Mouse (Mus musculus): Measurements from ENCODE around the gene Arhgap25.

Gene Arhgap25

DNA sequence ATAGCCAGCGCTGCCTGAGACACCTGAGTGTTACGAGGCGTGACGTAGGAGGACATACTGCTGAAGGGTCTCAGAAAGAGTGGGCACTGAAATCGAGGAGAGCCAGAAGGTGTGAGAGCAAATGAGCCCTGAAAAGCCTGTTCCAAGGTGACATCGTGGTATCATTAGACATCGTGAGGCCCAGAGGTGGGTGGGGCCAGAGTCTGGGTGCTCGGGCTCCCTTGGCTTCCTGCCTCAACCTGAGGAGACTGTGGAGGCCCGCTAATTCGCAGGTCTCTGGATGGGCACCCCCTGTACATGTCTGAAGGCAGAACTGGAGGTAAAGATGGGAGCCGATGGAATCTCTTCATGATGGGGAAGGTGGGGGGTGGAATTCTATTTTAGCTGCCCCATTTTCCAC is 13.2 kb downstream of the Arhgap25 start:
- Histone ChIP-seq H3K9me3 (ENCODE audit: low read length) (peaks cover 9% of the 10 kb centered on the region), H3K27me3 (ENCODE audit: insufficient read depth, low read length) (peaks cover 18% of the 10 kb centered on the region), H3K4me3 (replicated peaks; ENCODE audit: low read length) (no peak overlapping the region), H3K36me3 (ENCODE audit: insufficient read depth, low read length) (no peaks in the 10 kb centered on the region), H3K4me1 (replicated peaks; ENCODE audit: low read depth, low read length) (peaks cover 15% of the 10 kb centered on the region; the same call in 1 of the 2 replicates)
- TF ChIP-seq POU5F1 (IDR thresholded peaks at IDR 0.05; ENCODE audit: borderline replicate concordance, low read length) (no peak), NANOG (IDR thresholded peaks at IDR 0.05; ENCODE audit: borderline replicate concordance, low read length) (no peak), CTCF (conservative IDR thresholded peaks at IDR 0.05; ENCODE audit: low read length) (no peak)

DNA sequence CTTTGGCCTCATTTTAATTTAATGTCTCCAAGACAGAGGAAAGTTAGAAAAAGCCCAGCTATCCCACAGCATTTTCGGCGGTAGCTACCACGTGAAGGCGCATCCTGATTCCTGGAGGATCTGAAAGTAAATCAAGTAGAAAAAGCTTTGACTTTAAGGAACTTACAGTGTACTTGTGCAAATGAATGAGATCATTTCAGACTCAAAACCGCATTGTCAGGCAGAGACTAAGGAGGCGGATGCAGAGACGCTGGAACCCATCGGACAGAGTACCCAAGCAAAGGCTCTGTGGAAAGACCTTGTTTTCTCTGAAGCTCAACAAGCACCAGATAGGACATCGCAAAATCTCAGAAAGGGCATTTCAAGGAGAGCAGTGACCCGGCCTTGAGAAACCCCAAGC is 14.4 kb downstream of the Arhgap25 start:
- Histone ChIP-seq H3K9me3 (ENCODE audit: low read length) (peaks cover 9% of the 10 kb centered on the region), H3K4me1 (replicated peaks; ENCODE audit: low read depth, low read length) (peaks cover 5% of the 10 kb centered on the region; the same call in 1 of the 2 replicates), H3K27me3 (ENCODE audit: insufficient read depth, low read length) (peaks cover 22% of the 10 kb centered on the region), H3K36me3 (ENCODE audit: insufficient read depth, low read length) (no peaks in the 10 kb centered on the region), H3K4me3 (replicated peaks; ENCODE audit: low read length) (no peak overlapping the region)
- TF ChIP-seq NANOG (IDR thresholded peaks at IDR 0.05; ENCODE audit: borderline replicate concordance, low read length) (no peak), POU5F1 (IDR thresholded peaks at IDR 0.05; ENCODE audit: borderline replicate concordance, low read length) (no peak), CTCF (conservative IDR thresholded peaks at IDR 0.05; ENCODE audit: low read length) (no peak)

DNA sequence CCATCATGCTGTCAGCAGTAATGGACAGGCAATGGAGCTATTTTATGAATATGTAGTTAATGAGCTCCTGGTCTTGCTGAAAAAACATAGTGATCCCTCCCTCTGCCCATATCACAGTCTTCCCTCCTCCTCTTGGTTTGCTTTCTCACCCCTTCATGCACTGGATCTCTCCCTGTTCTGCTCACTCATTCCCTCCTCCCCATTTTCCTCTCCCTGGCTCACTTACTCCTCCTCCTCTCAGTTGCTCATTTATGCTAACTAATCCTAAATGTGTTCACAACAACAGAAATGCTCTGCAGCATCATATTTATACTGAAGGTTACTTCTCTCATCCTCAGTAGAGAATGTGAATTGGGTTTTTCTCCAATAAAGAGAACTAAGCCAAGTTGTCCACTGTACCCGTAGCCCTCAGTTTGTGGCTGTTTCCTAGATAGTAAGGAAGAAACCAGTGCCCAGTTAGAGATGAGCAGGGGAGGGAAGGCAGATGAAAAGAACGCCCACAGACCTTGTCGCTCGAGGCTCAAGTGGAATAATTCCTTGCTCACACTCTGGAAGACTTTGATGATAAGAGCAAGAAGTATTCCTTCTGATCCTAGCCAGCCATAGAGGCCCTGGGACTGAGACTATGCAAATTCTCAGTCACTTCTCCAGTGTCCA is 15.2 kb downstream of the Arhgap25 start:
- Histone ChIP-seq H3K4me1 (replicated peaks; ENCODE audit: low read depth, low read length) (0 out of 2 replicates have a peak, but pooled peaks cover 3% of the 10 kb centered on the region), H3K27me3 (ENCODE audit: insufficient read depth, low read length) (peaks cover 22% of the 10 kb centered on the region), H3K36me3 (ENCODE audit: insufficient read depth, low read length) (no peaks in the 10 kb centered on the region), H3K9me3 (ENCODE audit: low read length) (peaks cover 9% of the 10 kb centered on the region), H3K4me3 (replicated peaks; ENCODE audit: low read length) (no peak overlapping the region)
- TF ChIP-seq NANOG (IDR thresholded peaks at IDR 0.05; ENCODE audit: borderline replicate concordance, low read length) (no peak), CTCF (conservative IDR thresholded peaks at IDR 0.05; ENCODE audit: low read length) (no peak), POU5F1 (IDR thresholded peaks at IDR 0.05; ENCODE audit: borderline replicate concordance, low read length) (no peak)

DNA sequence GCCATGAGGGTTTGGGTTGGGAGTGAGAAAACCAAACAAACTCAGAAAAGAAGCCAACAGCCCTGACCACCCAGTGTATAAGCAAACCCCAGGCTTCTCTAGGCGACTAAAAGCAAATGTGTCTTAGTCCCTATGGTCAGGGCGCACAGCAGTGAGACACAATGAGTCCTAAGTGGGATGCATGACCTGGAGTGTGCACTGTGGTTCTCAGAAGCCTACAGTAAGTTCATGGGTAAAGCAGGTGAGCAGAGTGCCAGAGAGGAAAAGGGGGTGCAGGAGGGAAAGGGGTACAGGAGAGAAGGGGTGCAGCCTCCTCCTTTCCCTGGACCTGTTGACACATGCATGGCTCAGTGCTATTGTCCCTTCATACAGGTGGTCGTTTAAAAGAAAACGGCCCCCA is 18.7 kb downstream of the Arhgap25 start:
- no peaks in the 10 kb centered on the region for H3K36me3 ChIP-seq (ENCODE audit: insufficient read depth, low read length)
- peaks cover 9% of the 10 kb centered on the region for H3K9me3 ChIP-seq (ENCODE audit: low read length)
- TF ChIP-seq NANOG (IDR thresholded peaks at IDR 0.05; ENCODE audit: borderline replicate concordance, low read length) (no peak), CTCF (conservative IDR thresholded peaks at IDR 0.05; ENCODE audit: low read length) (no peak), POU5F1 (IDR thresholded peaks at IDR 0.05; ENCODE audit: borderline replicate concordance, low read length) (no peak)
- peaks cover 15% of the 10 kb centered on the region for H3K27me3 ChIP-seq (ENCODE audit: insufficient read depth, low read length)
- no peaks in the 10 kb centered on the region for H3K4me1 ChIP-seq (replicated peaks; ENCODE audit: low read depth, low read length)
- no peak overlapping the region for H3K4me3 ChIP-seq (replicated peaks; ENCODE audit: low read length)

DNA sequence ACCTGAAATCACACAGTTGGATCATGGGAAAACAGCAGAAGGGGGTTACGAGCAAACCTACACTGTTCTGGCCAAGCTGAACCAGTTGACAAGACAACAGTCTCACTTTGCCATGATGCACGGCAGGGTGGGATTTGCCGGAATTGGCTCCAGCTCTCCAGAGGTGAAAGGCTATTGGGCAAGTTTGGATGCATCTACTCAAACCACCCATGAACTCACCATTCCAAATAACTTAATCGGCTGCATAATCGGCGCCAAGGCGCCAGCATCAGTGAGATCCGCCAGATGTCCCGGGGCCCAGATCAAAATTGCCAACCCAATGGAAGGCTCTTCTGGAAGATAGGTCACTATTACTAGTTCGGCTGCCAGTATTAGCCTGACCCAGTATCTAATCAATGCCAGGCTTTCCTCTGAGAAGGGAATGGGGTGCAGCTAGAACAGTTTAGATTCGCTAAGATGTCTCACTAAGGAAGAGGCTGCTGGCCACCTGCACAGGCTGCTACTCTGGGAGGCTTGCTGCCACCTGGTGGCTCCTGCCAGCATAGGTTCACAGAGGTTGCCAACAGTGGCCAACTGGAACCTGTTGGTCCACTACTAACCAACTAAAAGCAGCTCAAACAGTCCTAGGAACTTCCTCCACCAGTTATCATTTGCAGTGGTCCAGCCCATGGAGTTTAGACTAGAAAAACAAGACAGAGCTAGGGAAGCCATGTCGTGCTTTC is 19.9 kb downstream of the Arhgap25 start:
- H3K36me3 ChIP-seq (ENCODE audit: insufficient read depth, low read length): no peaks in the 10 kb centered on the region
- peaks cover 12% of the 10 kb centered on the region; the same call in 1 of the 2 replicates for H3K27me3 ChIP-seq (ENCODE audit: insufficient read depth, low read length)
- peaks cover 9% of the 10 kb centered on the region for H3K9me3 ChIP-seq (ENCODE audit: low read length)
- TF ChIP-seq POU5F1 (IDR thresholded peaks at IDR 0.05; ENCODE audit: borderline replicate concordance, low read length) (no peak), CTCF (conservative IDR thresholded peaks at IDR 0.05; ENCODE audit: low read length) (peak; percentile 85)
- no peaks in the 10 kb centered on the region for H3K4me1 ChIP-seq (replicated peaks; ENCODE audit: low read depth, low read length)
- H3K4me3 ChIP-seq (replicated peaks; ENCODE audit: low read length): peak overlapping the region; percentile 65

DNA sequence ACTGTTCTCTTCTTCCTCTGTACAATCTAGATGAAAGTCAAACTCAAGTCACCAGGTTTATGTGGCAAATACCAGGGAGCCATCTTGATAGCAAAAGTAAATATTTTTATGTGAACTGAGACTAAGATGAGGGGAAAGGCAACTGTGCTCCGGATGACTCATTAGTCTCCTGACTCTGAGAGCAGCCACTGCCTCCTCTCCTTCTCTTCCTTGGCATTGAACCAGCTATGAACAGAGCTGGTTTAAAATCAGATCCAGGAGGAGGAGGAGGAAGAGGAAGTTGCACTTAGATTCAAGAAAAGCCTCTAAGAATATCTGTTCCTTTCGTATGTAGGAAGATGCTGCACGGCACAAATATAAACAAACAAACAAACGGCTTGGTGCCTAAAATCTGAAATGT is 22.1 kb downstream of the Arhgap25 start:
- TF ChIP-seq CTCF (conservative IDR thresholded peaks at IDR 0.05; ENCODE audit: low read length) (no peak), POU5F1 (IDR thresholded peaks at IDR 0.05; ENCODE audit: borderline replicate concordance, low read length) (no peak), NANOG (IDR thresholded peaks at IDR 0.05; ENCODE audit: borderline replicate concordance, low read length) (no peak)
- Histone ChIP-seq H3K4me3 (replicated peaks; ENCODE audit: low read length) (no peak overlapping the region), H3K27me3 (ENCODE audit: insufficient read depth, low read length) (peaks cover 4% of the 10 kb centered on the region; the same call in 1 of the 2 replicates), H3K9me3 (ENCODE audit: low read length) (no peaks in the 10 kb centered on the region), H3K4me1 (replicated peaks; ENCODE audit: low read depth, low read length) (no peaks in the 10 kb centered on the region), H3K36me3 (ENCODE audit: insufficient read depth, low read length) (no peaks in the 10 kb centered on the region)

DNA sequence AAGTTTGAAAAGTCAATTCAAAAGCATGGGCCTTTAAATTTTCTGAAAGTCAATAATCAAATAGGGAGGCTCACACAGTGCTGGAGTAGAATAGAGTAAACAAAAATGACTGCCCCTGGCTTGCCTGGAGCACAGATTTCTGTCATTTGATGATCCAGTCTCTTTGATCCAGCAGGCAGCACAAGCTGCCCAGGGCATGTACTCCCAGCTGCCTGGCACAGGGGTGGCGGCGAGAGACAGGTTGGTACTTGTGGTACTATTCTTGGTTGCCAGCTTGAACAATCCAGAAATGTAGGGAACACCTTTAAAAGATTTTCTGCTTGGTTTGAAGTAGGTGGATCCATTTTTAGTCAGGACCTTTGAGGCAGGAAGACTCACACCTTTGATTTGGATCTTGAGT is 23.3 kb downstream of the Arhgap25 start:
- Histone ChIP-seq H3K27me3 (ENCODE audit: insufficient read depth, low read length) (peaks cover 4% of the 10 kb centered on the region; the same call in 1 of the 2 replicates), H3K36me3 (ENCODE audit: insufficient read depth, low read length) (no peaks in the 10 kb centered on the region), H3K4me1 (replicated peaks; ENCODE audit: low read depth, low read length) (peaks cover 2% of the 10 kb centered on the region; the same call in 1 of the 2 replicates), H3K9me3 (ENCODE audit: low read length) (no peaks in the 10 kb centered on the region), H3K4me3 (replicated peaks; ENCODE audit: low read length) (no peak overlapping the region)
- TF ChIP-seq CTCF (conservative IDR thresholded peaks at IDR 0.05; ENCODE audit: low read length): no peak
- no peak for TF ChIP-seq POU5F1 (IDR thresholded peaks at IDR 0.05; ENCODE audit: borderline replicate concordance, low read length)
- TF ChIP-seq NANOG (IDR thresholded peaks at IDR 0.05; ENCODE audit: borderline replicate concordance, low read length): no peak

DNA sequence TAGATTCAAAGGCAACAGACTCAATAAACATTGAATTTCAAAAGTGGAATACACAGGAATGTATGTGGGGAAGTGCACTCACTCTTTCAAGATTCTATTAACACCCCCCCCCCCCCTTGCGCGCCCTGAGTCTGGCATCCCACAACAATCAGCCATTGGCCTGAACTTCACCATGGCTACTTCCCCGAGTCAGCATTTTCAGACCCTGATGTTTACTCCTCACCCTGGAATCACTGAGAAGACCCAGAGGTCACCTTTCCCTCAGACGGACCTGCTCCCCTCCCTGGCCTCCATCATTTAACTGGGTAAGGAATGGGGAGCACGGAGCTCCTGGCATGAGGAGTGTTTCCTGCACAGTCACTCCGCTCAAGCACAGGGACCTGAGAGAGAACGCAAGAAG is 28.2 kb downstream of the Arhgap25 start:
- no peaks in the 10 kb centered on the region for H3K27me3 ChIP-seq (ENCODE audit: insufficient read depth, low read length)
- H3K4me3 ChIP-seq (replicated peaks; ENCODE audit: low read length): no peak overlapping the region
- H3K36me3 ChIP-seq (ENCODE audit: insufficient read depth, low read length): no peaks in the 10 kb centered on the region
- peaks cover 2% of the 10 kb centered on the region; the same call in 1 of the 2 replicates for H3K4me1 ChIP-seq (replicated peaks; ENCODE audit: low read depth, low read length)
- no peak for TF ChIP-seq NANOG (IDR thresholded peaks at IDR 0.05; ENCODE audit: borderline replicate concordance, low read length)
- TF ChIP-seq POU5F1 (IDR thresholded peaks at IDR 0.05; ENCODE audit: borderline replicate concordance, low read length): no peak
- no peak for TF ChIP-seq CTCF (conservative IDR thresholded peaks at IDR 0.05; ENCODE audit: low read length)
- H3K9me3 ChIP-seq (ENCODE audit: low read length): no peaks in the 10 kb centered on the region

Measured in E14TG2a.4 (cell line).